Comparison of ENCODE assay signal across 9 mouse cellular contexts in the genomic region with DNA sequence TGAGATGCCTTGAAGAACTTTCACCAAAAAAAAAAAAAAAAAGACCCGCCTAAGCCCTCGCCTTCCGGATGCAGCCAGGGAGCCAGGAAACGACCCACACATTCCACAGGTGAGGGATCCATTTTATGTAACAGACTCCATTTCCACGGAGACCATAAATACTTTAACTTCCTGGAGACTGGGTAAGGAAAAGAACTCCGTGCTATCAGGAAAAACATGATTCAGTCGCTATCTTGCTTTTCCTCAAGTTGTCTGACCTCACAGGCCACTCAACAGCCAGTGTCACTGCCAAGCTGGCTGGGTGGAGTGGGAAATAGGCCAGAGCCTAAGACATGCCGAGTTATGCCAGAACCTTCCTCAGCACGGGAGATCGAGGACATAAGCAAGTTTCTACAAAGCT. TPM values are rescaled to one million over a fixed set of nuclear protein-coding genes. Genes with fewer than 3 reads are reported as not detected.
DNase-seq lines count a peak whose midpoint lies in the region; ATAC-seq and TF ChIP-seq lines count a peak whose summit lies in the region.
"Had no signal": no experiment of that assay in that cellular context is flagged by ENCODE, and none has a peak within 500 bp of the region (broad histone marks: within the 10 kb centered on the region; RNA-seq: fewer than 3 reads in every experiment).

No protein-coding gene starts in this region.

- no peak overlapping the region for H3K9ac ChIP-seq in kidney, embryonic 16.5 days (replicated peaks; ENCODE audit: low read length)
- no peak overlapping the region for H3K9ac ChIP-seq in forebrain, embryonic 16.5 days (replicated peaks; ENCODE audit: low read depth, low read length)
- H3K9ac ChIP-seq: neural tube, embryonic 13.5 days had no signal

- no peak for TF ChIP-seq CTCF in layer of hippocampus, adult 2 months (conservative IDR thresholded peaks at IDR 0.05)
- TF ChIP-seq CTCF in small intestine, adult 2 months (IDR thresholded peaks at IDR 0.05; ENCODE audit: extremely low read depth, insufficient read length, insufficient replicate concordance, low read depth, low read length), result no peak

- no peak for DNase-seq in layer of hippocampus, adult 2 months (ENCODE audit: low spot score in 2 of 2)
- DNase-seq in layer of hippocampus, adult 9-11 months, result no peak
- peak; percentile 99 for DNase-seq in heart, adult 11 months
- DNase-seq in spleen, adult 12 weeks (ENCODE audit: low spot score), result no peak
- no peak for DNase-seq in frontal cortex, adult 2 months (ENCODE audit: extremely low spot score in 1 of 2, low spot score in 1 of 2)

- no peak overlapping the region for H3K4me2 ChIP-seq in kidney, embryonic 16.5 days (replicated peaks; ENCODE audit: low read depth, low read length)
- no peak overlapping the region for H3K4me2 ChIP-seq in forebrain, embryonic 16.5 days (ENCODE audit: low read length)
- H3K4me2 ChIP-seq: neural tube, embryonic 13.5 days had no signal

- H3K36me3 ChIP-seq in kidney, embryonic 16.5 days (ENCODE audit: insufficient read depth, low read length), result no peaks in the 10 kb centered on the region
- H3K36me3 ChIP-seq in small intestine, adult 2 months (ENCODE audit: control insufficient read depth, insufficient read depth, low read length), result peaks cover 2% of the 10 kb centered on the region; the same call in 1 of the 2 replicates
- H3K36me3 ChIP-seq in forebrain, embryonic 16.5 days (ENCODE audit: control insufficient read depth, insufficient read depth), result no peaks in the 10 kb centered on the region
- H3K36me3 ChIP-seq: neural tube, embryonic 13.5 days had no signal

- peaks cover 29% of the 10 kb centered on the region for H3K4me1 ChIP-seq in kidney, embryonic 16.5 days (ENCODE audit: insufficient read depth, low read length)
- H3K4me1 ChIP-seq in small intestine, adult 2 months (ENCODE audit: control insufficient read depth, insufficient read depth, insufficient read length, low read length), result peaks cover 24% of the 10 kb centered on the region; the same call in 1 of the 2 replicates
- peaks cover 4% of the 10 kb centered on the region for H3K4me1 ChIP-seq in forebrain, embryonic 16.5 days (replicated peaks; ENCODE audit: control insufficient read depth, insufficient read depth, low read length)

- TF ChIP-seq POLR2A in small intestine, adult 2 months (IDR thresholded peaks at IDR 0.05; ENCODE audit: low read depth, low read length), result no peak

- no peaks in the 10 kb centered on the region for H3K9me3 ChIP-seq in kidney, embryonic 16.5 days (ENCODE audit: low read length)
- no peaks in the 10 kb centered on the region for H3K9me3 ChIP-seq in forebrain, embryonic 16.5 days (ENCODE audit: control insufficient read depth, low read length)
- H3K9me3 ChIP-seq: neural tube, embryonic 13.5 days had no signal

- no peaks in the 10 kb centered on the region for H3K27me3 ChIP-seq in kidney, embryonic 16.5 days (ENCODE audit: insufficient read depth, low read length)
- H3K27me3 ChIP-seq in small intestine, adult 2 months (ENCODE audit: control insufficient read depth, insufficient read depth, low read length), result no peaks in the 10 kb centered on the region
- H3K27me3 ChIP-seq in forebrain, embryonic 16.5 days (replicated peaks; ENCODE audit: control insufficient read depth, insufficient read depth, low read length), result no peaks in the 10 kb centered on the region

- WGBS in kidney, embryonic 16.5 days, result 36% methylated on average over 10 of the region's 10 CpGs
- 21% methylated on average over 10 of the region's 10 CpGs for WGBS in small intestine, adult 2 months
- WGBS in forebrain, embryonic 16.5 days, result 88% methylated on average over 10 of the region's 10 CpGs

- ATAC-seq in kidney, embryonic 16.5 days (ENCODE audit: low FRiP score, low TSS enrichment), result no peak
- no peak for ATAC-seq in forebrain, embryonic 16.5 days

- 0 out of 2 replicates have a peak overlapping the region, but pooled peaks have one; percentile 23 for H3K27ac ChIP-seq in layer of hippocampus, adult 2 months
- H3K27ac ChIP-seq in kidney, embryonic 16.5 days (ENCODE audit: low read length), result peak overlapping the region; percentile 61
- peak overlapping the region; percentile 79 for H3K27ac ChIP-seq in small intestine, adult 2 months (ENCODE audit: insufficient read depth, low read depth, low read length)
- H3K27ac ChIP-seq in forebrain, embryonic 16.5 days (ENCODE audit: low read length), result no peak overlapping the region
- H3K27ac ChIP-seq: neural tube, embryonic 13.5 days had no signal

- H3K4me3 ChIP-seq in layer of hippocampus, adult 2 months, result no peak overlapping the region
- H3K4me3 ChIP-seq in kidney, embryonic 16.5 days (ENCODE audit: low read length), result no peak overlapping the region
- no peak overlapping the region for H3K4me3 ChIP-seq in small intestine, adult 2 months (ENCODE audit: low read depth, low read length)
- H3K4me3 ChIP-seq in forebrain, embryonic 16.5 days (replicated peaks; ENCODE audit: low read length), result no peak overlapping the region
- H3K4me3 ChIP-seq: neural tube, embryonic 13.5 days had no signal

RNA-seq across cellular contexts. Expression of a gene that starts 46.3 kb away (rescaled TPM):
- 10 to 100 TPM; 20.9 to 21.7 TPM for total RNA-seq in layer of hippocampus, adult 2 months (2021)
- polyA plus RNA-seq in kidney, embryonic 16.5 days (2015; fragmentation: Nextera tagmentation; extraction: Ambion mirVana), result 8.1 and 10.1 TPM in 2 replicates
- polyA plus RNA-seq in small intestine, adult 2 months (2012; rRNA removed), result 15.7 and 33.5 TPM in 2 replicates
- 5.3 and 7.0 TPM in 2 replicates for polyA plus RNA-seq in forebrain, embryonic 16.5 days (2015; fragmentation: Nextera tagmentation; extraction: Ambion mirVana)
- polyA plus RNA-seq in frontal cortex, adult 2 months (2012; rRNA removed), result 12.9 and 14.1 TPM in 2 replicates
